Mouse (Mus musculus) heart, embryonic 13.5 days (tissue): ENCODE measurements at regions not wholly inside any gene's neighbourhood (a gene's known extent, or its start where the extent isn't known, plus 50 kb on each side); places are given as distances from the start of the nearest gene placed in this dataset.

ENCODE experiments used
- ATAC-seq: fragments of 200-750 bp; cut with Nextera tagmentation; 2 replicates; pipeline ENCODE4 v1.8.0; 2017; ENCODE audit warnings: moderate TSS enrichment; ENCODE audit not compliant: insufficient number of reproducible peaks, low FRiP score, low TSS enrichment; ENCODE audit errors: extremely low read depth
- H3K27ac ChIP-seq: fragments of 300-500 bp; sonication (generic); replicated peaks from 2 replicates; pipeline ENCODE4 v1.5.1; 2015; ENCODE audit warnings: moderate library complexity, mild to moderate bottlenecking, inconsistent platforms
- H3K27me3 ChIP-seq: fragments of 300-500 bp; sonication (generic); replicated peaks from 2 replicates; pipeline ENCODE4 v1.6.1; 2015; ENCODE audit warnings: mild to moderate bottlenecking, inconsistent platforms
- H3K36me3 ChIP-seq: fragments of 300-500 bp; sonication (generic); 2 replicates; pipeline ENCODE4 v1.6.1; 2015; ENCODE audit warnings: mild to moderate bottlenecking, inconsistent platforms
- H3K4me1 ChIP-seq: fragments of 300-500 bp; sonication (generic); 2 replicates; pipeline ENCODE4 v1.6.1; 2015; ENCODE audit warnings: inconsistent platforms
- H3K4me2 ChIP-seq: fragments of 300-500 bp; sonication (generic); 2 replicates; pipeline ENCODE4 v1.6.1; 2015; ENCODE audit warnings: inconsistent platforms, mild to moderate bottlenecking, moderate library complexity
- H3K4me3 ChIP-seq: fragments of 300-500 bp; sonication (generic); 2 replicates; pipeline ENCODE4 v1.5.1; 2015; ENCODE audit warnings: moderate library complexity, mild to moderate bottlenecking, inconsistent platforms
- H3K9ac ChIP-seq: fragments of 300-500 bp; sonication (generic); 2 replicates; pipeline ENCODE4 v1.6.1; 2015; ENCODE audit warnings: inconsistent platforms, mild to moderate bottlenecking, moderate library complexity
- H3K9me3 ChIP-seq: fragments of 300-500 bp; sonication (generic); 2 replicates; pipeline ENCODE4 v1.6.1; 2016; ENCODE audit warnings: inconsistent platforms
- WGBS: fragments of 180-500 bp; shearing (Covaris S2); methylation state at CpG from one replicate; pipeline ENCODE4 v1.1.7; 2015; ENCODE audit warnings: mixed read lengths; 5-methylcytosine and 5-hydroxymethylcytosine counted together

DNA sequence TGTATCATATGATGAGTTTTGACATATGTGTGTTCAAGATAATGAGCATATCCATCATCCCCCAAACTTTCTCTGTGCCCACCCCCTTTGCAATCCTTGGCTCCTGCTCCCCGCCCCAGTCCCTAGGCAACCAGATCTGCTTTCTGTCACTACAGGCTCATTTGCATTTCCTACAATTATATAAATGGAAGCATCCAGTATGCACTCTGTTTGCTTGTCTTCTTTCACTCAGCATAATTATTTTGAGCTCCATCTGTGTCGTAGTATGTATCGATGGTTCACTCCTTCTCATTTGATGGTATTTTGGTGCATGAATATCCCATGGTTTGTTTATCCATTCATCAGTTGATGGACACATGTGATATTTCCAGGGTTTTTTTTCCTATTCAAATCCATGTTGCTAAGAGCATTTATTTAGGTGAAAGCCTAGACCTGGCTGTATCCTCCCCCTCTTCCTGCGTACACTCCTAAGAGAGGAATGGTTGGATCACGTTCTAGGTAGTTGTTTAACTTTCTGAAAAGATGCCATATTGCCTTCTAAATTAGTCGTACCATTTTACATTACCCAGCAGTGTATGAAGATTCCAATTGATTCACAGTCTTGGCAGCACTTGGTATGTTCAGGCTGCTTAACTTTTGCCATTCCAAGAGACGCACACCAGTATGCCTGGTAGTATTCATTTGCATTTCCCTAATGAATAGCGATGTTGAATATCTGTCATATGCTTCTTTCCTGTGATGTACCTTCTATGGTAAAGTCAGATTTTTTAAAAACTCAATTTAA, 127.1 kb upstream of the Gm4791 start:
- Histone ChIP-seq H3K4me2 (no peak overlapping the region), H3K4me3 (no peak overlapping the region), H3K9ac (no peak overlapping the region), H3K27me3 (peaks cover 2% of the 10 kb centered on the region; the same call in 1 of the 2 replicates), H3K4me1 (no peaks in the 10 kb centered on the region), H3K9me3 (no peaks in the 10 kb centered on the region), H3K36me3 (no peaks in the 10 kb centered on the region), H3K27ac (no peak overlapping the region)
- 80% methylated on average over 8 of the region's 8 CpGs for WGBS
- ATAC-seq = no peak

DNA sequence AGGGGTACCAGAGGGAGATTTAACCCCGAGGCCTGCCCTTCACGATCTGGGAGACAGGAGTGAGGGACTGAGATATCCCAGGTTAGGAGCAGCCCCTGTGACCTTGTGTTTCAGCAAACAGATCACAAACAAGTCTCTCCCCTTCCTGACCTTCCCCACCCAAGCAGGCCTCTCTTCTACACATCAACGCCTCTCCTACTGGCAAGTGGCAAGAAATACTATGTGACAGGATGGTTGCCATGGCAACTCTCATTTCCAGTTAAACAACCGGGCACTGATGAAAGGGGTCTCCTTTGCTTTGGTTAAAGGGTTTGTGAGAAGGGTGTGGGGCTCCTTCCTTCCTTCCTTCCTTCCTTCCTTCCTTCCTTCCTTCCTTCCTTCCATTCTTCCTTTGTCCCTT, 134.6 kb upstream of the Gm4791 start:
- WGBS = 21% methylated on average over 4 of the region's 4 CpGs
- Histone ChIP-seq H3K4me2 (no peak overlapping the region), H3K27me3 (no peaks in the 10 kb centered on the region; the same call in 1 of the 2 replicates), H3K9me3 (0 out of 2 replicates have a peak, but pooled peaks cover 4% of the 10 kb centered on the region), H3K4me1 (no peaks in the 10 kb centered on the region), H3K9ac (no peak overlapping the region), H3K4me3 (no peak overlapping the region), H3K27ac (no peak overlapping the region), H3K36me3 (no peaks in the 10 kb centered on the region)
- ATAC-seq = no peak

DNA sequence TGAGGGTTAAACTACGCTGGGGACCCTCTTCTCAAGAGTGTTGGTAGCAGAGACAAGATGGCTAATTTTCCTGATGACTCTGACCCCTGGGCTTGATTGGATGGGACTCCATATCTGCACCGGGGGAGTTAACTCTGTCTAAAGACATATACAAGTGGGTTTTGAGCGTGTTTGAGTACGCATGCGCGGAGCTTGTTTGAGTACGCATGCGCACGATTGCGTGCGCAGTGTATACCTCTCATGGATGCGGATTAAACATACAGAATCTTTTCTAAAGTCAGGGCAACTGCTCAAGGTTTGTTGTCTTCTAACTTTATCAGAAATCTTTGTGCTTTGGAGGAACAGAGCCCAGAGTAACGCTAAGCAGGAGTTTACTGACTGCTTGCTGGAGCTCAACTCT, 146.8 kb upstream of the Gm4791 start:
- H3K36me3 ChIP-seq = no peaks in the 10 kb centered on the region
- H3K27me3 ChIP-seq = peaks cover 29% of the 10 kb centered on the region
- ATAC-seq = no peak
- H3K4me3 ChIP-seq = no peak overlapping the region
- WGBS = 85% methylated on average over 13 of the region's 13 CpGs
- H3K9me3 ChIP-seq = no peaks in the 10 kb centered on the region
- no peak overlapping the region for H3K4me2 ChIP-seq
- no peaks in the 10 kb centered on the region for H3K4me1 ChIP-seq
- no peak overlapping the region for H3K27ac ChIP-seq
- H3K9ac ChIP-seq = no peak overlapping the region

DNA sequence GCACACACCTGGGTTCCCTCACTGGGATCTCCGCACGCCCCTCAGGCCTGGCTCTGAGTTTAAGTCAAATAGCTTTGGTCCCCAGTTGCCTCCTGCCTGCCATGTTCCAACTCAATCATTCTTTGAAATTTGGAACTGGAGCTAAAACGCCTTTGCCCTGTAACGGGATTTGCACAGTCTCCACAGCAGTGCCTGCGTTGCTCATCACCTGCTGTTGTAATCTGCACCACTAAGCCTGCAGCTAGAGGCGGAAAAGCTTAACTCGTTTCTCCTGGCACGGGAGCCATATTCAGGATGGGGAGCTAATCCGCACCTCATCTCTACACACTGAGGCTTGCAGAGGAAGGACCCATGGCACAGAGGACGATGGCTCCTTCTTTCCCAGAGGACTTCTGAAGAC, 147.2 kb upstream of the Gm4791 start:
- Histone ChIP-seq H3K27me3 (peaks cover 29% of the 10 kb centered on the region), H3K4me1 (no peaks in the 10 kb centered on the region), H3K4me2 (no peak overlapping the region), H3K4me3 (no peak overlapping the region), H3K27ac (no peak overlapping the region), H3K36me3 (no peaks in the 10 kb centered on the region), H3K9me3 (no peaks in the 10 kb centered on the region), H3K9ac (no peak overlapping the region)
- 70% methylated on average over 10 of the region's 10 CpGs for WGBS
- ATAC-seq = no peak

DNA sequence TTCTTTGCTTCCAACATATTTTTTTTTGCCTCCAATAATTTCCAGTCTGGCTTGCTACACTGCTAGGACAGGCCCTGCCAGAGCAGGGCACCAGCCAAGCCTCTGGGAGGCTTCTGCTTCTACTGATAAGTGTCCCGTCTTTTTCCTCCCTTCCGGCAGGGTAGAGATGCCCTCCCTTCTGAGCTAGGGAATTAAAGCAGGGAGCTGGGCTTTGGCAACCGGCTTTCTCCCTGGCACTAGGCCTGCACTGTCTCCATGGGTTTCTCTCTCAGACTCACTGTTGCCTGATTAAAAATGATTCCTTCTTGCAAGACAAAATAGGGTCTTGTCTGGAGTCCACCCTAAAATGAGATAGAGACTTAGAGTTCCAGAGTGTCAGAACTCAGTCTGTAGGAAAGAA, 153.3 kb upstream of the Gm4791 start:
- Histone ChIP-seq H3K9ac (no peak overlapping the region), H3K4me1 (no peaks in the 10 kb centered on the region), H3K27me3 (peaks cover 25% of the 10 kb centered on the region), H3K9me3 (no peaks in the 10 kb centered on the region), H3K36me3 (no peaks in the 10 kb centered on the region), H3K4me2 (no peak overlapping the region), H3K4me3 (no peak overlapping the region), H3K27ac (no peak overlapping the region)
- ATAC-seq = no peak
- WGBS = 34% methylated on average over 3 of the region's 3 CpGs

DNA sequence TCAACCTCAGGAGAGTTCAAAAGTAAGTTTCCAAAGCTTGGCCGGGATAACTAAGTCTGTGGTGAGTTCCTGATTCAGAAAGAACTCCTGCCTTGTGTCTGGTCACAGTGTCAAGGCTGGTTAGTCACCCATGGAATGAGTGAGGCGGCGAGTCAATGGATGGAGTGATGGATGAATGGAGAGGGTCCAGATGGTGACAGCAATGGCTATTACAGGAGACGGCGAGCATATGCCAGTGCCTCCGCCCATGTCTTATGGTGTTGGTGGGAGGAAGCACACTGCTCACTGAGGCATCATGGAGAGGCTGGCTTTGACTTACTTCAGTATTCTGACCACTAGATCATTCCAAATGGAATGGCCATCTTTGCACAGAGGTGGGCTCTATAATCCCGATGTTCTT, 154.8 kb upstream of the Gm4791 start:
- H3K4me1 ChIP-seq = no peaks in the 10 kb centered on the region
- WGBS = 75% methylated on average over 7 of the region's 7 CpGs
- no peaks in the 10 kb centered on the region for H3K9me3 ChIP-seq
- peaks cover 28% of the 10 kb centered on the region for H3K27me3 ChIP-seq
- no peak overlapping the region for H3K4me3 ChIP-seq
- no peak overlapping the region for H3K27ac ChIP-seq
- no peak for ATAC-seq
- no peak overlapping the region for H3K9ac ChIP-seq
- H3K4me2 ChIP-seq = no peak overlapping the region
- H3K36me3 ChIP-seq = no peaks in the 10 kb centered on the region

DNA sequence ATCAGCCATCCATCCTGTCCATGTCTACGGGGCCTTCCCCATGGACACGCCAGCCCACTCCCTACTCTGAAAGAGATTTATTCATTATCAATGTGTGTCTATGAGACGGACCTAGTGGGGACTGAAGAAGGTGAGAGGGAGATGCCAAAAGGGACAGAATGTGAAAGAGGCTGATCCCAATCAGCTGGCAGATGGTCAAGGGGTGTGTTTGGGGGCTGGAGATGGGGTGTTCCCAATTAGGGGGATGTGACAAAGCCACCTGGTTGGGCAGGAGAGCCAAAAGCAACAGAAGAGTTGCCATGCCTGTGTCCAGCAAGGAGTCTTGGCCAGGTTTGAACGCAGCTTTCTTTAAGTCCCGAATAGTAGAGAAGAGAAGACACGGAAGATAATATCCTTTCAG, 157.0 kb upstream of the Gm4791 start:
- H3K4me3 ChIP-seq = no peak overlapping the region
- H3K27ac ChIP-seq = no peak overlapping the region
- peaks cover 28% of the 10 kb centered on the region for H3K27me3 ChIP-seq
- no peak overlapping the region for H3K4me2 ChIP-seq
- H3K9ac ChIP-seq = no peak overlapping the region
- H3K4me1 ChIP-seq = no peaks in the 10 kb centered on the region
- no peak for ATAC-seq
- 74% methylated on average over 6 of the region's 6 CpGs for WGBS
- H3K36me3 ChIP-seq = no peaks in the 10 kb centered on the region
- no peaks in the 10 kb centered on the region for H3K9me3 ChIP-seq

DNA sequence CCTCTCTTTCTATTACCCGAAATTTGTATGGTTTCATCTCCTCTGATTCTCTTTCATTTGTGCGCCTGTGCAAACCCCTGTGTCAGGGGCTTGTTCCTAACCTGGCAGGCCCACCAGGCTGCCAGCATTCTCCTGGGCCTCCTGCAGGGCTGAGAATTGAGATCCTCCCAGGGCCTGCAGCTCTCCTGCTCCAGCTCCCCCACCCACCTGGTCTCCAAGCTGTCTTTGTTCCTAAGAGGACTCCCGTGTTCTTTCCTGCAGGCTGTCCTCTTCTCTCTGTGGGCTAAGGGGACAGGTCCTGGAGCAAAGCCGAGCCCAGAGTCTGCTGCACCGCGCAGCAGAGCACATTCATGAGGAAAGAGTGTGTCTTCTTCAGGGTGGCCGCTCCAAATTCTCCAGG, 163.3 kb upstream of the Gm4791 start:
- WGBS = 39% methylated on average over 7 of the region's 7 CpGs

DNA sequence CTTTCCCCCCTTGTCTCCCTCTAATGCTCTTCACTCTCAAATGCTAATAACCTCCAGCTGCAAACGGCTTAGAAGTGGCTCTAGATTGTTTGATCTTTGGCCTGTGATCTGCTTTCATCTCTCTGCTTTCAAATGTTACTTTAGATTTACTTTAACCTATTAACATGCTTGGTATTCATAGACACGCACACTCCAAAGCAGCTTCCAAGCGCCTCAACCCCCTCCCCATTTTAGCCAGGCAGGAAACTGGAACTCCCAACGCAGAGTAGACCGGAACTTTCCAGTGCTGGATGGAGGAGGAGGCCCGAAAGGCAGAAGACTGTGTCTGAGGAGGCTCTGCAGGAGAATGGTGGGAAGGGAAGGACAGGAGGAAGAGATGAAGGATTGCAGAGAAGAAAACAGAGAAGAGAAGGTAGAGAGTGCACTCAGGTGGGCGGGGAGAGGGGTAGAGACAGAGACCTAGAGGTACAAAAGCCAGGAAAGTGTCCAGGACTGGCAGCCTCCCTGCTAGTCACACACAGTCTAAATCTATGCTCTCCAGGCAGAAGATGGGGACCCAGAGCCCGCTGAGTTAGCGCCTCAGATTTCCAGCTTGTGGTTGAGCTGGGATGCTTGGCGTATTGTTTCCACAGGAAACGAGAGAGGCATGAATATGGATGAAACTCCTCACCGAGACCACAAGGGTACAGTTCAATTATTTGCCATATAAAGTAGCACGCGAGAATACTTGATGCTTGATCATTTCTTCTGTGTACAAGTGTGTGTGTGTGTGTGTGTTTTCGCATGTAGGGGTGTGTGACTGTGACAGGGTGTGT, 167.6 kb upstream of the Gm4791 start:
- H3K9ac ChIP-seq = no peak overlapping the region
- H3K4me2 ChIP-seq = no peak overlapping the region
- H3K4me3 ChIP-seq = no peak overlapping the region
- WGBS = 49% methylated on average over 15 of the region's 15 CpGs
- H3K36me3 ChIP-seq = no peaks in the 10 kb centered on the region
- H3K27ac ChIP-seq = no peak overlapping the region
- peaks cover 28% of the 10 kb centered on the region for H3K27me3 ChIP-seq
- ATAC-seq = no peak
- H3K4me1 ChIP-seq = no peaks in the 10 kb centered on the region
- no peaks in the 10 kb centered on the region for H3K9me3 ChIP-seq

More for the DNA sequence above, 163.3 kb upstream of the Gm4791 start:
- Histone ChIP-seq H3K27ac (no peak overlapping the region), H3K4me2 (no peak overlapping the region), H3K36me3 (no peaks in the 10 kb centered on the region), H3K4me1 (no peaks in the 10 kb centered on the region), H3K4me3 (no peak overlapping the region), H3K9me3 (no peaks in the 10 kb centered on the region), H3K9ac (no peak overlapping the region), H3K27me3 (peaks cover 18% of the 10 kb centered on the region)
- ATAC-seq = no peak

DNA sequence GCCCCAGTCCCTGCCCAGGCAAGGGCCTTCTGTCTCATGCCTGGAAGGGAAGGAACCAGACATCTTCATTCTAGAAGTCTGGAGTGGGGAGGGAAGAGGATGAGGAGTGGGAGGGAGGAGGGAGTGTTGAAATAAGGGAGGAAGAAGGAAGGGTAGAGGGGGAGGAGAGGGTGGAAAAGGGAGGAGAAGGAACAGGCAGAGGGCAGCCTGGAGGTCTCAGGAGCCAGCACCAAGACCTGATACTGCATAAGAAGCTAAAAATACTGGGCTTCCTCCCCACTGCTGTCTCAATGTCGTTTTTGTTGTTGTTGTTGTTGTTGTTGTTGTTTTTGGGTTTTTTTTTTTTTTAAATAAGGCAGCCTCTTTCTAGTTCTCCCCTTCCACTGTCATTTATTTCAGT, 168.2 kb upstream of the Gm4791 start:
- Histone ChIP-seq H3K4me2 (no peak overlapping the region), H3K4me1 (no peaks in the 10 kb centered on the region), H3K9ac (no peak overlapping the region), H3K9me3 (no peaks in the 10 kb centered on the region), H3K4me3 (no peak overlapping the region), H3K27ac (no peak overlapping the region), H3K27me3 (peaks cover 28% of the 10 kb centered on the region), H3K36me3 (no peaks in the 10 kb centered on the region)
- ATAC-seq = no peak
- WGBS = 17% methylated on average over 1 of the region's 1 CpGs

DNA sequence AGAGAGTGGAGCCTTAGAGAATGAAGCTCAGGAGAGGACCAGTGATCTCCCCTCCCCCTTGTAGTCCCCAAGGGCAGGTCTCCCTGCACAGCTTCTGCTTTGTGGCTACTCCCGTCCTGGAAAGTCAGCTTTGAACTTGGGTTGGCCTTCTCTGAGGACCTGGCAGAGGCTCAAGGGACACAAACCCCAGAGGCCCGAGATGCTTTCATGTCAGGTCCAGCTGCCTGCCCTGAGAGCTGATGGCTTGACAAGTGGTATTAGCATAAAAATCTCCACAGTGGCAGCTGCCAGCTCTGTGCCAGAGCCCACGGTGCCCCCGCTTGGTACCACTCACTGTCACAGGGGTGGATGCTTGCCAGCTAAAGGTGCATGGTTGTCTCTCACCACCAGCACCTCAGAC, 173.8 kb upstream of the Gm4791 start:
- Histone ChIP-seq H3K36me3 (no peaks in the 10 kb centered on the region), H3K27ac (no peak overlapping the region), H3K4me2 (no peak overlapping the region), H3K9me3 (no peaks in the 10 kb centered on the region), H3K27me3 (peaks cover 30% of the 10 kb centered on the region), H3K4me1 (no peaks in the 10 kb centered on the region), H3K9ac (no peak overlapping the region), H3K4me3 (no peak overlapping the region)
- no peak for ATAC-seq
- 57% methylated on average over 4 of the region's 4 CpGs for WGBS

DNA sequence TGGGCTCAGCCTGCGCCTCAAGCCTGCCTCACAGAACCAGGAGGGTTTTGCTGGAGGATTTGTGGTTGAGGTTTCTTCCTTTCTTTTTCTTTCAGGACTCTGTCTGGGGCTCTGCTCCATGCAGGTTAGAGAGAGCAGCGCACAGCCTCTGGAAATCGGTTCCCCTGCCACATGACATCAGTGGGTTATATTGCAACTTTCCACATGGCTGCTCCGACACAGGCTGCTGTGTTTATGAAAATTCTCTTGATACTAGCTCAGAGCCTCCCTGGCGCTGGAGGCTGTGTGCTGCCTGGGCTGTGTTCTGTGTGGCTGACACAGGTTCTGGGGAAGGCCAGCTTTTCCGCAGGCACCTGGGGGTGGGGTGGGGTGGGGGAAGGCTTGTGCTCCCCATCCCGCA, 178.7 kb upstream of the Gm4791 start:
- Histone ChIP-seq H3K4me1 (no peaks in the 10 kb centered on the region), H3K4me3 (no peak overlapping the region), H3K4me2 (no peak overlapping the region), H3K9ac (no peak overlapping the region), H3K36me3 (no peaks in the 10 kb centered on the region), H3K27ac (no peak overlapping the region), H3K27me3 (peaks cover 47% of the 10 kb centered on the region), H3K9me3 (no peaks in the 10 kb centered on the region)
- WGBS = 67% methylated on average over 7 of the region's 7 CpGs
- no peak for ATAC-seq
